Mouse (Mus musculus) urinary bladder, postnatal 10 days (tissue): ENCODE data around the gene Cenpw.

Experiments
- DNase-seq: peaks from one replicate; pipeline ENCODE4 v3.0.0; 2022; ENCODE audit warnings: low spot score

Cenpw gene

GRCm38 (mm10) chr10:30199916-30200826 lies at the start of gene Cenpw:
Gene Cenpw (minus strand): TSS chr10:30200560.
- peak; percentile 38 for DNase-seq

GRCm38 (mm10) chr10:30249654-30250053 lies 49.3 kb upstream of the Cenpw start:
- DNase-seq = no peak

DNA sequence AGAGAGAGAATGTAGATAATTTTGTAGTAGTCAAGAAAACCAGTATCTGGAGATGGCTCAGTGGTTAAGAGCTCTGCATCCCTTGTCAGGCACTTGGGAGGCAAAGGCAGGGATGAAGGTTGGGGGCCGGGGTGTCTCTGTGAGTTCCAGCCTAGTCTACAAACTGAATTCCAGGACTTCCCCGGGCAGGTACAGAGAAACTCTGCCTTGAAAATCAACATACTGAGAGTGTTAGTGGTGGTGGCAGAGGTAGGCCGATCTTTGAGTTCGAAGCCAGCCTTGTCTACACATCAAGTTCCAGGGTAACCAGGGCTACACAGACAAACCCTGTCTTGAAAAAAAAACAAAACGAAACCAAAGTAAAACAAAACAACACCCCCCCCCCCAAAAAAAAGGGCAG lies 859 bp downstream of the Cenpw start:
- DNase-seq = no peak

DNA sequence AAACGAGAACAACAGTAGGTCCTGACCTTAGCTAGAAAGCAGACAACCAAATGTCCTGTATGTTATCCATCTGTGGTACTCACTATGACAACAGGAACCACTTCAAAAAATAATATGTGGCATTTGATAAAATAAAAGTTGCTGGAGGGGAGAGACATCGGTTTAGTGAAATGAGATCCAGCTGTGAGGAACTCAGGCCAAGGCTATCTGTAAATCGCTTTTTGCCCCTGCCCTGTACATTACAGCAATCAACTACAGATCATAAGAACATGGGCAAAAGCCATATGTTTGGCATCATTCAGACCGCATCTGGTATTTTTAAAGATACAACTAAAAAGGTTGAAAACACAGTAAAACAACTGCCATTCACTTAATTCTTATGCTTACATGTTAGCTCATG lies 32.7 kb downstream of the Cenpw start:
- DNase-seq = no peak
